Mouse (Mus musculus) midbrain, embryonic 12.5 days (tissue): ENCODE measurements around the gene Pou5f1. TPM values are rescaled to one million over a fixed set of nuclear protein-coding genes. Genes with fewer than 3 reads are reported as not detected.

Experiments used
- ATAC-seq: fragments of 200-750 bp; cut with Nextera tagmentation; 2 replicates; pipeline ENCODE4 v1.8.0; 2017; ENCODE audit warnings: low read depth, moderate TSS enrichment, moderate library complexity; ENCODE audit not compliant: low FRiP score
- H3K27ac ChIP-seq: fragments of 300-500 bp; sonication (generic); replicated peaks from 2 replicates; pipeline ENCODE4 v1.5.1; 2016; ENCODE audit warnings: mild to moderate bottlenecking
- H3K27me3 ChIP-seq: fragments of 300-500 bp; sonication (generic); 2 replicates; pipeline ENCODE4 v1.6.1; 2016; ENCODE audit warnings: mild to moderate bottlenecking
- H3K36me3 ChIP-seq: fragments of 300-500 bp; sonication (generic); 2 replicates; pipeline ENCODE4 v1.6.1; 2016
- H3K4me1 ChIP-seq: fragments of 300-500 bp; sonication (generic); 2 replicates; pipeline ENCODE4 v1.6.1; 2016
- H3K4me2 ChIP-seq: fragments of 300-500 bp; sonication (generic); replicated peaks from 2 replicates; pipeline ENCODE4 v1.6.1; 2016; ENCODE audit warnings: mild to moderate bottlenecking, moderate library complexity
- H3K4me3 ChIP-seq: fragments of 300-500 bp; sonication (generic); 2 replicates; pipeline ENCODE4 v1.5.1; 2016; ENCODE audit warnings: mild to moderate bottlenecking
- H3K9ac ChIP-seq: fragments of 300-500 bp; sonication (generic); replicated peaks from 2 replicates; pipeline ENCODE4 v1.6.1; 2016; ENCODE audit warnings: mild to moderate bottlenecking, moderate library complexity
- H3K9me3 ChIP-seq: fragments of 300-500 bp; sonication (generic); 2 replicates; pipeline ENCODE4 v1.6.1; 2016; ENCODE audit warnings: mild to moderate bottlenecking
- WGBS: fragments of 180-500 bp; shearing (Covaris S2); methylation state at CpG from one replicate; pipeline ENCODE4 v1.1.7; 2016; 5-methylcytosine and 5-hydroxymethylcytosine counted together
- polyA plus RNA-seq: library from polyadenylated mRNA; unstranded; fragments of >200 nt; fragmentation: Nextera tagmentation; extraction: Ambion mirVana; gene quantifications from 2 replicates; pipeline ENCODE4 v1.2.1, GENCODE M21; 2016

Gene Pou5f1
- polyA plus RNA-seq, 1 experiment from 2014 or later: not detected

- no peaks in the 10 kb centered on the region for H3K9me3 ChIP-seq
Observed at GRCm38 (mm10) chr17:35539540-35539939, 33.7 kb downstream of the Pou5f1 start.

GRCm38 (mm10) chr17:35542761-35543411 lies 37.1 kb downstream of the Pou5f1 start:
- ATAC-seq: no peak; the same call in none of the 2 replicates
- peak overlapping the region; percentile 56 for H3K27ac ChIP-seq

More at GRCm38 (mm10) chr17:35539540-35539939, 33.7 kb downstream of the Pou5f1 start:
- Histone ChIP-seq H3K4me3 (no peak overlapping the region), H3K36me3 (no peaks in the 10 kb centered on the region), H3K27me3 (no peaks in the 10 kb centered on the region; the same call in 1 of the 2 replicates), H3K27ac (no peak overlapping the region), H3K4me2 (no peak overlapping the region), H3K9ac (no peak overlapping the region), H3K4me1 (peaks cover 12% of the 10 kb centered on the region; the same call in 1 of the 2 replicates)
- ATAC-seq: no peak
- 54% methylated on average over 10 of the region's 10 CpGs for WGBS

GRCm38 (mm10) chr17:35543412-35543861 lies 37.6 kb downstream of the Pou5f1 start:
- peak overlapping the region; percentile 56 for H3K27ac ChIP-seq
- H3K4me1 ChIP-seq: peaks cover 17% of the 10 kb centered on the region; the same call in 1 of the 2 replicates
- H3K4me3 ChIP-seq: no peak overlapping the region
- no peaks in the 10 kb centered on the region; the same call in 1 of the 2 replicates for H3K27me3 ChIP-seq
- H3K9ac ChIP-seq: no peak overlapping the region
- peak overlapping the region; percentile 35 for H3K4me2 ChIP-seq
- no peaks in the 10 kb centered on the region for H3K36me3 ChIP-seq
- no peaks in the 10 kb centered on the region for H3K9me3 ChIP-seq
- ATAC-seq: peak; percentile 78
- WGBS: 26% methylated on average over 14 of the region's 14 CpGs

More at GRCm38 (mm10) chr17:35542761-35543411, 37.1 kb downstream of the Pou5f1 start:
- peaks cover 17% of the 10 kb centered on the region; the same call in 1 of the 2 replicates for H3K4me1 ChIP-seq
- no peaks in the 10 kb centered on the region; the same call in 1 of the 2 replicates for H3K27me3 ChIP-seq
- H3K4me2 ChIP-seq: peak overlapping the region; percentile 35
- H3K36me3 ChIP-seq: no peaks in the 10 kb centered on the region
- H3K9me3 ChIP-seq: no peaks in the 10 kb centered on the region
- WGBS: 73% methylated on average over 15 of the region's 15 CpGs
- H3K4me3 ChIP-seq: no peak overlapping the region
- no peak overlapping the region for H3K9ac ChIP-seq

- H3K4me1 ChIP-seq: peaks cover 17% of the 10 kb centered on the region; the same call in 1 of the 2 replicates
- H3K27me3 ChIP-seq: no peaks in the 10 kb centered on the region; the same call in 1 of the 2 replicates
- H3K9ac ChIP-seq: no peak overlapping the region
- no peaks in the 10 kb centered on the region for H3K9me3 ChIP-seq
- ATAC-seq: no peak
- no peak overlapping the region for H3K4me2 ChIP-seq
- H3K36me3 ChIP-seq: no peaks in the 10 kb centered on the region
- 78% methylated on average over 6 of the region's 6 CpGs for WGBS
- no peak overlapping the region for H3K4me3 ChIP-seq
- peak overlapping the region; percentile 56 for H3K27ac ChIP-seq
Observed at GRCm38 (mm10) chr17:35544001-35544400, 38.2 kb downstream of the Pou5f1 start.

- H3K9me3 ChIP-seq: no peaks in the 10 kb centered on the region
- 35% methylated on average over 6 of the region's 6 CpGs for WGBS
- H3K36me3 ChIP-seq: no peaks in the 10 kb centered on the region
- no peak overlapping the region for H3K27ac ChIP-seq
- H3K4me3 ChIP-seq: no peak overlapping the region
- peaks cover 17% of the 10 kb centered on the region; the same call in 1 of the 2 replicates for H3K4me1 ChIP-seq
- no peaks in the 10 kb centered on the region; the same call in 1 of the 2 replicates for H3K27me3 ChIP-seq
- no peak overlapping the region for H3K4me2 ChIP-seq
- ATAC-seq: no peak
- H3K9ac ChIP-seq: no peak overlapping the region
Observed at GRCm38 (mm10) chr17:35544680-35545079, 38.9 kb downstream of the Pou5f1 start.

GRCm38 (mm10) chr17:35547465-35547864 lies 41.6 kb downstream of the Pou5f1 start:
- H3K9ac ChIP-seq: no peak overlapping the region
- no peaks in the 10 kb centered on the region for H3K9me3 ChIP-seq
- no peak overlapping the region for H3K4me2 ChIP-seq
- H3K4me3 ChIP-seq: no peak overlapping the region
- 46% methylated on average over 2 of the region's 2 CpGs for WGBS
- H3K27me3 ChIP-seq: no peaks in the 10 kb centered on the region; the same call in 1 of the 2 replicates
- H3K27ac ChIP-seq: no peak overlapping the region
- H3K4me1 ChIP-seq: peaks cover 17% of the 10 kb centered on the region; the same call in 1 of the 2 replicates
- H3K36me3 ChIP-seq: no peaks in the 10 kb centered on the region
- ATAC-seq: no peak

- no peak overlapping the region for H3K9ac ChIP-seq
- 8% methylated on average over 5 of the region's 5 CpGs for WGBS
- no peaks in the 10 kb centered on the region for H3K9me3 ChIP-seq
- no peaks in the 10 kb centered on the region; the same call in 1 of the 2 replicates for H3K27me3 ChIP-seq
- no peak for ATAC-seq
- H3K4me2 ChIP-seq: no peak overlapping the region
- H3K4me3 ChIP-seq: no peak overlapping the region
- H3K36me3 ChIP-seq: no peaks in the 10 kb centered on the region
- no peak overlapping the region for H3K27ac ChIP-seq
- peaks cover 9% of the 10 kb centered on the region; the same call in 1 of the 2 replicates for H3K4me1 ChIP-seq
Observed at GRCm38 (mm10) chr17:35548636-35549035, 42.8 kb downstream of the Pou5f1 start.

GRCm38 (mm10) chr17:35549437-35550142 lies 43.8 kb downstream of the Pou5f1 start:
- WGBS: 56% methylated on average over 15 of the region's 15 CpGs
- no peak for ATAC-seq

GRCm38 (mm10) chr17:35550143-35550494 lies 44.3 kb downstream of the Pou5f1 start:
- H3K4me3 ChIP-seq: no peak overlapping the region
- H3K36me3 ChIP-seq: no peaks in the 10 kb centered on the region
- H3K4me1 ChIP-seq: 0 out of 2 replicates have a peak, but pooled peaks cover 5% of the 10 kb centered on the region
- H3K4me2 ChIP-seq: no peak overlapping the region
- WGBS: 94% methylated on average over 4 of the region's 4 CpGs
- no peaks in the 10 kb centered on the region; the same call in 1 of the 2 replicates for H3K27me3 ChIP-seq
- no peaks in the 10 kb centered on the region for H3K9me3 ChIP-seq
- no peak overlapping the region for H3K9ac ChIP-seq
- H3K27ac ChIP-seq: no peak overlapping the region
- ATAC-seq: no peak

More at GRCm38 (mm10) chr17:35549437-35550142, 43.8 kb downstream of the Pou5f1 start:
- Histone ChIP-seq H3K9me3 (no peaks in the 10 kb centered on the region), H3K27me3 (no peaks in the 10 kb centered on the region; the same call in 1 of the 2 replicates), H3K36me3 (no peaks in the 10 kb centered on the region), H3K4me1 (0 out of 2 replicates have a peak, but pooled peaks cover 5% of the 10 kb centered on the region), H3K4me3 (no peak overlapping the region), H3K4me2 (no peak overlapping the region), H3K9ac (no peak overlapping the region), H3K27ac (no peak overlapping the region)

GRCm38 (mm10) chr17:35550871-35551270 lies 45.1 kb downstream of the Pou5f1 start:
- Histone ChIP-seq H3K4me3 (no peak overlapping the region), H3K36me3 (no peaks in the 10 kb centered on the region), H3K9me3 (no peaks in the 10 kb centered on the region), H3K27me3 (no peaks in the 10 kb centered on the region; the same call in 1 of the 2 replicates), H3K9ac (no peak overlapping the region), H3K27ac (no peak overlapping the region), H3K4me2 (no peak overlapping the region), H3K4me1 (0 out of 2 replicates have a peak, but pooled peaks cover 5% of the 10 kb centered on the region)
- WGBS: 70% methylated on average over 8 of the region's 8 CpGs
- ATAC-seq: no peak

GRCm38 (mm10) chr17:35551881-35552414 lies 46.1 kb downstream of the Pou5f1 start, which contains the start of gene Cdsn:
Gene Cdsn, plus strand, starts transcription at chr17:35552128.
- Histone ChIP-seq H3K4me1 (no peaks in the 10 kb centered on the region), H3K4me3 (no peak within 1 kb of the TSS), H3K27ac (no peak within 1 kb of the TSS), H3K4me2 (no peak within 1 kb of the TSS), H3K36me3 (no peaks in the 10 kb centered on the region), H3K27me3 (no peaks in the 10 kb centered on the region; the same call in 1 of the 2 replicates), H3K9ac (no peak within 1 kb of the TSS), H3K9me3 (no peaks in the 10 kb centered on the region)
- no peak for ATAC-seq
- WGBS: 72% methylated on average over 10 of the region's 10 CpGs
